ENCODE assay signal across 21 mouse cellular contexts in genomic region chr19:56316531-56316930, GRCm38 (mm10). TPM values are rescaled to one million over a fixed set of nuclear protein-coding genes. Genes with fewer than 3 reads are reported as not detected.
A peak's percentile ranks its signal among the peaks of the same experiment; 100 is the strongest.
DNase-seq lines count a peak whose midpoint lies in the region.
"Had no signal": no experiment of that assay in that cellular context is flagged by ENCODE, and none has a peak within 500 bp of the region (broad histone marks: within the 10 kb centered on the region; RNA-seq: fewer than 3 reads in every experiment).

No protein-coding gene starts in this region.

- DNase-seq in adrenal gland, adult 2 months: peak; percentile 65
- no peak for DNase-seq in adrenal gland, adult 18-20 months (ENCODE audit: low spot score in 2 of 2)
- peak; percentile 16 for DNase-seq in adrenal gland, postnatal 25 days
- no peak for DNase-seq in adrenal gland, postnatal 4 days (ENCODE audit: low spot score in 2 of 2)
- DNase-seq in ovary, adult 18-20 months (ENCODE audit: low spot score): peak; percentile 61
- no peak for DNase-seq in ovary, postnatal 10 days (ENCODE audit: low spot score)
- DNase-seq in adrenal gland, postnatal 36 days: peak; percentile 57 to 59
- no peak for DNase-seq in cerebellum, postnatal 10 days
- DNase-seq: cerebellum, adult 11-12 months; cerebellum, adult 2 months; cerebellum, adult 9-10 months; cerebellum, postnatal 14 days; cerebellum, postnatal 36 days; embryo, embryonic 11 days had no signal

RNA-seq across cellular contexts. Expression of gene Habp2, which starts 29.6 kb away (rescaled TPM):
- total RNA-seq in adrenal gland, adult 2 months (2021): under 1 TPM; 0.24 to 0.43 TPM
- polyA plus RNA-seq in adrenal gland, adult 2 months (2012; rRNA removed): 0.35 TPM in 1 of 2 replicates, not detected in the other
- under 1 TPM in 1 of 2 experiments, not detected in 1; 0.20 TPM for total RNA-seq in adrenal gland, adult 18-20 months (2021)
- 0.86 TPM in 1 of 2 replicates, not detected in the other for total RNA-seq in adrenal gland, postnatal 25 days (2021)
- 1 to 10 TPM; 5.4 to 9.1 TPM for total RNA-seq in adrenal gland, postnatal 4 days (2021)
- total RNA-seq in adrenal gland, postnatal 36 days (2021): under 1 TPM in 1 of 2 experiments, not detected in 1; 0.33 TPM
- total RNA-seq: common myeloid progenitor, adult 5-6 weeks; MEL had no signal
- polyA plus RNA-seq: cerebellum, adult 2 months; embryonic facial prominence, embryonic 11.5 days; embryonic facial prominence, embryonic 13.5 days; forebrain, embryonic 10.5 days; forebrain, embryonic 12.5 days; frontal cortex, adult 2 months had no signal

Comparison
In these comparisons a context has a peak if more than half of its experiments do, and no peak if none do; other contexts are left out.
1. DNase-seq: peak in adrenal gland, adult 2 months (single experiment), adrenal gland, postnatal 25 days (single experiment), ovary, adult 18-20 months (single experiment) and adrenal gland, postnatal 36 days (2 of 2); none in adrenal gland, adult 18-20 months (0 of 2), adrenal gland, postnatal 4 days (0 of 2), ovary, postnatal 10 days (single experiment) and cerebellum, postnatal 10 days (0 of 2).